Mouse (Mus musculus): ENCODE results near the gene Ggt6. TPM values are rescaled to one million over a fixed set of nuclear protein-coding genes. Genes with fewer than 3 reads are reported as not detected.

Ggt6 gene
- 0.61 TPM for polyA plus RNA-seq (2015; fragmentation: Illumina TruSeq; extraction: RNeasy Lipid Tissue Mini Kit (QIAGEN cat#74804); ENCODE audit: insufficient read depth, low read depth, low replicate concordance)

GRCm38 (mm10) chr11:72434963-72435693 lies at the start of gene Ggt6:
Ggt6 (plus strand) TSS chr11:72435526.

GRCm38 (mm10) chr11:72411093-72411921 lies 24.0 kb upstream of the Ggt6 start, which contains the start of gene Smtnl2:
Smtnl2 (minus strand) TSS chr11:72411713.

GRCm38 (mm10) chr11:72440965-72441664 lies 5.8 kb downstream of the Ggt6 start, which contains the start of gene Mybbp1a:
Mybbp1a (plus strand) TSS chr11:72441355.

Other genes with a start within 250 kb of the Ggt6 start
- not detected for gene Gm43951, start 228.7 kb upstream of the Ggt6 start, polyA plus RNA-seq (2015; fragmentation: Illumina TruSeq; extraction: RNeasy Lipid Tissue Mini Kit (QIAGEN cat#74804); ENCODE audit: insufficient read depth, low read depth, low replicate concordance)
- 3.9 TPM for gene 4933427D14Rik, start 228.1 kb upstream of the Ggt6 start, polyA plus RNA-seq (2015; fragmentation: Illumina TruSeq; extraction: RNeasy Lipid Tissue Mini Kit (QIAGEN cat#74804); ENCODE audit: insufficient read depth, low read depth, low replicate concordance)
- 45.2 TPM for gene Txndc17, start 228.0 kb upstream of the Ggt6 start, polyA plus RNA-seq (2015; fragmentation: Illumina TruSeq; extraction: RNeasy Lipid Tissue Mini Kit (QIAGEN cat#74804); ENCODE audit: insufficient read depth, low read depth, low replicate concordance)
- 3.6 TPM for gene Med31, start 219.9 kb upstream of the Ggt6 start, polyA plus RNA-seq (2015; fragmentation: Illumina TruSeq; extraction: RNeasy Lipid Tissue Mini Kit (QIAGEN cat#74804); ENCODE audit: insufficient read depth, low read depth, low replicate concordance)
- gene Slc13a5, start 168.3 kb upstream of the Ggt6 start, polyA plus RNA-seq (2015; fragmentation: Illumina TruSeq; extraction: RNeasy Lipid Tissue Mini Kit (QIAGEN cat#74804); ENCODE audit: insufficient read depth, low read depth, low replicate concordance), result not detected
- 8.9 TPM for gene Xaf1, start 133.9 kb upstream of the Ggt6 start, polyA plus RNA-seq (2015; fragmentation: Illumina TruSeq; extraction: RNeasy Lipid Tissue Mini Kit (QIAGEN cat#74804); ENCODE audit: insufficient read depth, low read depth, low replicate concordance)
- gene Fbxo39, start 121.1 kb upstream of the Ggt6 start, polyA plus RNA-seq (2015; fragmentation: Illumina TruSeq; extraction: RNeasy Lipid Tissue Mini Kit (QIAGEN cat#74804); ENCODE audit: insufficient read depth, low read depth, low replicate concordance), result not detected
- gene Tekt1, start 73.1 kb upstream of the Ggt6 start, polyA plus RNA-seq (2015; fragmentation: Illumina TruSeq; extraction: RNeasy Lipid Tissue Mini Kit (QIAGEN cat#74804); ENCODE audit: insufficient read depth, low read depth, low replicate concordance), result not detected
- 3.6 TPM for gene Smtnl2, start 23.8 kb upstream of the Ggt6 start, polyA plus RNA-seq (2015; fragmentation: Illumina TruSeq; extraction: RNeasy Lipid Tissue Mini Kit (QIAGEN cat#74804); ENCODE audit: insufficient read depth, low read depth, low replicate concordance)
- gene Mybbp1a, start 5.8 kb downstream of the Ggt6 start, polyA plus RNA-seq (2015; fragmentation: Illumina TruSeq; extraction: RNeasy Lipid Tissue Mini Kit (QIAGEN cat#74804); ENCODE audit: insufficient read depth, low read depth, low replicate concordance), result 21.5 TPM
- 25.8 TPM for gene Spns2, start 54.4 kb downstream of the Ggt6 start, polyA plus RNA-seq (2015; fragmentation: Illumina TruSeq; extraction: RNeasy Lipid Tissue Mini Kit (QIAGEN cat#74804); ENCODE audit: insufficient read depth, low read depth, low replicate concordance)
- 0.22 TPM for gene Spns3, start 115.0 kb downstream of the Ggt6 start, polyA plus RNA-seq (2015; fragmentation: Illumina TruSeq; extraction: RNeasy Lipid Tissue Mini Kit (QIAGEN cat#74804); ENCODE audit: insufficient read depth, low read depth, low replicate concordance)
- gene Ube2g1, start 171.8 kb downstream of the Ggt6 start, polyA plus RNA-seq (2015; fragmentation: Illumina TruSeq; extraction: RNeasy Lipid Tissue Mini Kit (QIAGEN cat#74804); ENCODE audit: insufficient read depth, low read depth, low replicate concordance), result 3.0 TPM